Mouse (Mus musculus) hindbrain, embryonic 14.5 days (tissue): ENCODE measurements around the gene Tbcc. TPM values are rescaled to one million over a fixed set of nuclear protein-coding genes. Genes with fewer than 3 reads are reported as not detected.

Experiments used
- ATAC-seq: fragments of 200-750 bp; cut with Nextera tagmentation; 2 replicates; pipeline ENCODE4 v1.8.0; 2017; ENCODE audit warnings: moderate number of reproducible peaks, mild to moderate bottlenecking, moderate TSS enrichment, moderate library complexity; ENCODE audit not compliant: low FRiP score
- DNase-seq: peaks from one replicate; pipeline ENCODE4 v3.0.0-alpha.2; 2015; ENCODE audit warnings: low spot score
- H3K27ac ChIP-seq: fragments of 300-500 bp; sonication (generic); 2 replicates; pipeline ENCODE4 v1.5.1; 2014; ENCODE audit warnings: mild to moderate bottlenecking, moderate library complexity
- H3K27me3 ChIP-seq: fragments of 300-500 bp; sonication (generic); 2 replicates; pipeline ENCODE4 v1.6.1; 2014; ENCODE audit warnings: mild to moderate bottlenecking, low read length, mixed read lengths; ENCODE audit not compliant: control insufficient read depth, insufficient read depth
- H3K36me3 ChIP-seq: fragments of 300-500 bp; sonication (generic); replicated peaks from 2 replicates; pipeline ENCODE4 v1.6.1; 2014; ENCODE audit not compliant: control insufficient read depth, insufficient read depth
- H3K4me1 ChIP-seq: fragments of 300-500 bp; sonication (generic); replicated peaks from 2 replicates; pipeline ENCODE4 v1.6.1; 2014; ENCODE audit warnings: antibody characterized with exemption, low read length, mixed read lengths; ENCODE audit not compliant: control insufficient read depth, insufficient read depth
- H3K4me2 ChIP-seq: fragments of 300-500 bp; sonication (generic); replicated peaks from 2 replicates; pipeline ENCODE4 v1.6.1; 2014; ENCODE audit warnings: mild to moderate bottlenecking, moderate library complexity
- H3K4me3 ChIP-seq: fragments of 300-500 bp; sonication (generic); replicated peaks from 2 replicates; pipeline ENCODE4 v1.5.1; 2014; ENCODE audit warnings: mild to moderate bottlenecking, low read length
- H3K9ac ChIP-seq: fragments of 300-500 bp; sonication (generic); 2 replicates; pipeline ENCODE4 v1.6.1; 2014
- H3K9me3 ChIP-seq: fragments of 300-500 bp; sonication (generic); 2 replicates; pipeline ENCODE4 v1.6.1; 2016; ENCODE audit warnings: low read length; ENCODE audit not compliant: control insufficient read depth
- WGBS: fragments of 180-500 bp; shearing (Covaris S2); extraction: QIAGEN DNeasy Blood & Tissue Kit; methylation state at CpG from one replicate; pipeline ENCODE4 v1.1.7; 2014; 5-methylcytosine and 5-hydroxymethylcytosine counted together
- polyA plus RNA-seq: library from polyadenylated mRNA; unstranded; fragments of >200 nt; fragmentation: Nextera tagmentation; extraction: Ambion mirVana; gene quantifications from 2 replicates; pipeline ENCODE4 v1.2.1, GENCODE M21; 2014

The Tbcc gene
- polyA plus RNA-seq, 1 experiment from 2014 or later = 61.6 TPM

DNA sequence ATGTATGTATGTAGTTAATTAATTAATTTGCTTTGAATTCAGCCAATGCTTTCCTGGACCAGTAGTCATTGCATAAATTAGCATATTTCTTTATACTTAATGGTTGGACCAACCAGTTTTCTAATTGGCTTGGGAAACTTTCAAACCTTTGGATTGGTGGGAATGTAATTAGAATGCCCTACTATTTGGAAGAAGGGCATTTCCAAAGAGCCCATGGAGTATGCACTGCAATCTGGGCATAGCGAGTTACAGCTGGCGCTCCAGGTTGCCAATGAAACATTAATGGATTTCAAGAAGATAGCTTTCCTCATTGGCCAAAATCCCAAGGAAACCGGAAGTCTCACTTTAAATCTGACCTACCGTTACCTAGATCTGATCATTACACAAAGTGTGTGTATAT lies 30.4 kb upstream of the Tbcc start:
- Histone ChIP-seq H3K4me3 (no peak overlapping the region), H3K36me3 (no peaks in the 10 kb centered on the region), H3K4me2 (no peak overlapping the region), H3K27ac (0 out of 2 replicates have a peak overlapping the region, but pooled peaks have one; percentile 0), H3K9ac (no peak overlapping the region), H3K27me3 (no peaks in the 10 kb centered on the region), H3K4me1 (peaks cover 19% of the 10 kb centered on the region), H3K9me3 (no peaks in the 10 kb centered on the region)
- 53% methylated on average over 4 of the region's 4 CpGs for WGBS
- DNase-seq = no peak
- ATAC-seq = no peak

DNA sequence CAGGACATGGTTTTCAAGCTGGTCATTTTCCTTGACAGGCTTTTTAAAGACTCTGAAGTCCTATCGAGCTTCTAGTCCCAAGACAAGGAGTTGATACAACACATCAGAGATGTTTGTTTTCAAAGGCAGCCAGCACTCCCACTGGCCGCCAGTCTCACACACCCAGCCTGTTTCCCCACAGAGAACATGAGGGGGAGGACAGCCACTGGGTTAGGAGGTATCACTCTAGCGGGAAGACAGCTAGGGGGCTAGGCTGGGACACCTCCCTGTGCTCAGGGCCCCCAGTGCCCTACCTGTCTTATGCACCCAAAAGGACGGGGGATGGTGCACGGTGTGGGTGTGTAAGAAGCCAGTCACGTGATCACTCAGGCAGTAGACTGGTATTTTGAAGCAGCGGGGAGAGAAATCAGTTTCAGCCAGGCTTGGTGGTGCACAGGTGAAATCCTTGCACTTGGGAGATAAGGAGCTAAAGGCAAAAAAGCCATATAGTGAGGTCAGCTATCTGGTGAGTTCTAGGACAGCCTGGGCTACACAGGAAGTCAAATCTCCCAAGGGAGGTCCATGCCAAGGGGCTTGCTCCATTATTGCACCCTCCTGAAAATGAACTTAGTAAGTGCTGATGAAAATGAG lies 25.8 kb upstream of the Tbcc start:
- no peak for ATAC-seq
- WGBS = 75% methylated on average over 7 of the region's 7 CpGs
- Histone ChIP-seq H3K9me3 (no peaks in the 10 kb centered on the region), H3K9ac (no peak overlapping the region), H3K4me1 (peaks cover 1% of the 10 kb centered on the region; the same call in 1 of the 2 replicates), H3K27ac (no peak overlapping the region), H3K36me3 (no peaks in the 10 kb centered on the region), H3K4me3 (no peak overlapping the region), H3K27me3 (no peaks in the 10 kb centered on the region), H3K4me2 (no peak overlapping the region)
- DNase-seq = no peak

DNA sequence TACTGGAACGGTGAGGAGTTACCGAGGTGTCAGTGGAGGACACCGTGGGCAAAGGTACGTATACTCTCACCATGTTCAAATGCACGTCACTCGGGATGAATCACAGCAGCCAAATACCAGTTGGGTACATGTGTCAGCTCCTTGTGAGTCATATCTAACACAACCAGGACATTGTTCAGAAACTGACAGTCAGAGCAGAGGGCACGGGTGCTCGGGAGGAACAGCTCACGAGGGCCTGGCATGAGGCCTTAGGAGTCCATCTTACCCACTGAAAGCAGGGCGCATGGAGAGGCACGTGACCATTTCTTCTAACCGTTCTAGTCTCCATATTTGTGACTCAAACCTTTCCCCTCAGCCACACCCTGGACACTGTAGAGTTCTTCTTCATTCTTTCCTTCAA lies 23.6 kb upstream of the Tbcc start:
- Histone ChIP-seq H3K4me2 (no peak overlapping the region), H3K4me3 (no peak overlapping the region), H3K27ac (no peak overlapping the region), H3K9me3 (no peaks in the 10 kb centered on the region), H3K9ac (no peak overlapping the region), H3K36me3 (no peaks in the 10 kb centered on the region), H3K27me3 (no peaks in the 10 kb centered on the region), H3K4me1 (no peaks in the 10 kb centered on the region)
- no peak for DNase-seq
- no peak for ATAC-seq
- 91% methylated on average over 12 of the region's 12 CpGs for WGBS

DNA sequence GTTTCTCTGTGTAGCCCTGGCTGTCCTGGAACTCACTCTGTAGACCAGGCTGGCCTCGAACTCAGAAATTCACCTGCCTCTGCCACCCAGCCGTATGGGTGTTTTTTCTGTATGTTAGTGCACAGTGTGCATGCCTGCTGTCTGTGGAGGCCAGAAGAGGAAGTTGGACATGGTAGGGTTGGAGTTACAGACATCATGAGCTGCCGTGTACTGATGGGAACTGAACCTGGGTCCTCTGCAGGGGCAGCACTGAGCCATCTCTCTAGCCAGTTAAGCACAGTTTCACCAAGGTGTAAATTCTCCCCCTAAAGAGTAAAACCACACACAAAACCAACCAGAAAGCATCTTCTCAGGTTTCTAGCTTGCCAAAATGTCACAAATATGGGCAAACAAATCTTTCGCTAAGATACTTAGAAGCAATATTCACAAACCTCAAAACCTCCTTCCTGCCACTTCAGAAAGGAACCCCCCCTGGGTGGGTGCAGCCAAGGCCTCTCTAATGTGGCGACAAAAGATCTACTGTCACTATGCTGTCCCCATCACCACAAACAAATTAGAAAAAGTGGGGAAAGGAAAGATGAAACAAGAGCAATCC lies 20.2 kb upstream of the Tbcc start:
- no peaks in the 10 kb centered on the region for H3K4me1 ChIP-seq
- DNase-seq = no peak
- no peak for ATAC-seq
- WGBS = 92% methylated on average over 5 of the region's 5 CpGs
- H3K9ac ChIP-seq = no peak overlapping the region
- no peaks in the 10 kb centered on the region for H3K9me3 ChIP-seq
- H3K4me2 ChIP-seq = no peak overlapping the region
- H3K36me3 ChIP-seq = no peaks in the 10 kb centered on the region
- no peaks in the 10 kb centered on the region for H3K27me3 ChIP-seq
- no peak overlapping the region for H3K4me3 ChIP-seq
- no peak overlapping the region for H3K27ac ChIP-seq

DNA sequence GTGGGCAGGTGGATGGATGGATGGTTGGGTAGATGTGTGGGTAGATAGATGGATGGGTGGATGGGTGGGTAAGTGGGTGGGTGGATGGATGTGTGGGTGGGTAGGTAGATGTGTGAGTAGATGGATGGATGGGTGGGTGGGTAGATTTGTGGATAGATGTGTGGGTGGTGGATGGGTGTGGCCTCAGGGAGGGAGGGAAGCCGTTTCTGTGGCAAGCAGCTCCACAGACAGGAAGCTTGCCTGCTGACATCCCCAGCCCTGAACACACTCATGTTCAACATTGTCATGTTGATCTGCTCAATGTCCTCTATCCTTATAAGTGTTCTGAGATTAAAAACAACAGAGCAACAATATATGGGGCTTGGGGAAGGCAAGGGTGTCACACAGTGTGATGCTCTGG lies 19.6 kb upstream of the Tbcc start:
- DNase-seq = no peak
- no peak overlapping the region for H3K4me2 ChIP-seq
- 93% methylated on average over 1 of the region's 1 CpGs for WGBS
- no peaks in the 10 kb centered on the region for H3K36me3 ChIP-seq
- no peaks in the 10 kb centered on the region for H3K27me3 ChIP-seq
- H3K9ac ChIP-seq = no peak overlapping the region
- no peak overlapping the region for H3K27ac ChIP-seq
- ATAC-seq = no peak
- no peaks in the 10 kb centered on the region for H3K9me3 ChIP-seq
- H3K4me3 ChIP-seq = no peak overlapping the region
- H3K4me1 ChIP-seq = no peaks in the 10 kb centered on the region

DNA sequence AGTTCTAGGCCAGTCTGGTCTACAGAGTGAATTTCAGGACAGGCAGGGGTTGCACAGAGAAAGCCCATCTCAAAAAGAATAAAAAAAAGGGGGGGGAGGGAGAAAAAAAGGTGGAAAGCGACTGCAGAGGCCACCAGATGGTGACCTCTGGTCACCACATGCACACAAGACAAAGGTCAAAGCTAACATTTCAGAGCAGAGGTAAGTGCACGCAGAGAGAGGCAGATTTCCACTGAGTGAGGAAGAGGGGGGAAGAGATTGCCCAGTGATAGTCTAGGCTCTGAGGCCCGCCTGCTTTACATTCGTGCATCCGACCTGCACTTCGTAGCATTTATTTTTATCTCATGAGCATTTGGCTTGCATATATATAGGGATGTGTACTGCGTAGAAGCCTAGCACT lies 17.7 kb upstream of the Tbcc start:
- DNase-seq = no peak
- H3K4me1 ChIP-seq = no peaks in the 10 kb centered on the region
- WGBS = 81% methylated on average over 7 of the region's 7 CpGs
- H3K9ac ChIP-seq = no peak overlapping the region
- no peak for ATAC-seq
- H3K36me3 ChIP-seq = no peaks in the 10 kb centered on the region
- no peaks in the 10 kb centered on the region for H3K9me3 ChIP-seq
- H3K4me2 ChIP-seq = no peak overlapping the region
- no peak overlapping the region for H3K4me3 ChIP-seq
- no peak overlapping the region for H3K27ac ChIP-seq
- no peaks in the 10 kb centered on the region for H3K27me3 ChIP-seq

DNA sequence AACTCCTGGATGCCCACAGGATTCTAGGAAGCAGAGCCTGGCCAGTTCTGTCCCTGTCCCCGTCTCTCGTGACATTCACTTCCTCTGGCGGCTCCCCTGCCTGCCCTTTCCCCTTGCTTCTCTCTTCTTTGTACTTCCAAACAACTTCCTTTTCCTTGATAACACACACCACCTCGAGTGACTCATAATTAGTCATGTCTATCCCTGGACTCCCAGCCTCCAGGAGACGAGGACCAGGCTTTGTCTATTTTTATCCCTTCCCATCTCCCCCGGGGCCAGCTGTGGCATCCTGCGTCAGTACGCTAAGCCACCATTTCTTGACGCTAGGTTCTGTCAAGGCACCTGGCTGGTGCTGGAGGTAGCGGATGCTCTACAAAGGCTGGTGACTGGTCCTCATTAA lies 16.4 kb upstream of the Tbcc start:
- H3K27me3 ChIP-seq = no peaks in the 10 kb centered on the region
- no peak overlapping the region for H3K4me2 ChIP-seq
- DNase-seq (no peak), ATAC-seq (no peak)
- no peak overlapping the region for H3K4me3 ChIP-seq
- 44% methylated on average over 10 of the region's 10 CpGs for WGBS
- H3K27ac ChIP-seq = no peak overlapping the region
- no peak overlapping the region for H3K9ac ChIP-seq
- no peaks in the 10 kb centered on the region for H3K4me1 ChIP-seq
- H3K36me3 ChIP-seq = no peaks in the 10 kb centered on the region
- H3K9me3 ChIP-seq = no peaks in the 10 kb centered on the region

DNA sequence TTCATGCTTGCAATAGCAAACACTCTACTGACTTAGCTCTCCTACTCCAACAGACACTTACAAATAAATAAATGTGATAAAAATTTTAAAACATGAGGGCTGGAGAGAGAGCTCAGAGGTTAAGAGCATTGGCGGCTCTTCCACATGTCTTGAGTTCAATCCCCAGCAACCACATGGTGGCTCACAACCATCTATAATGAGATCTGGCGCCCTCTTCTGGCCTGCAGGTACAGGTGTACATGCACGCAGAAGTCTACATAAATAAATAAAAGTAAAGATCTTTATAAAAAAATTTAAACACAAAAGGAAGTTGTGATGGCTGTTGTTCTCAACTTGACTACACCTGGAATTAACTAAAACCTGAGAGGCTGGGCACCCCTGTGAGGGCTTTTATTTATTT lies 14.9 kb upstream of the Tbcc start:
- DNase-seq = no peak
- no peak overlapping the region for H3K4me2 ChIP-seq
- no peak overlapping the region for H3K9ac ChIP-seq
- no peaks in the 10 kb centered on the region for H3K36me3 ChIP-seq
- no peaks in the 10 kb centered on the region for H3K9me3 ChIP-seq
- WGBS = 65% methylated on average over 3 of the region's 3 CpGs
- no peaks in the 10 kb centered on the region for H3K27me3 ChIP-seq
- H3K4me3 ChIP-seq = no peak overlapping the region
- no peak for ATAC-seq
- H3K27ac ChIP-seq = no peak overlapping the region
- H3K4me1 ChIP-seq = 0 out of 2 replicates have a peak, but pooled peaks cover 7% of the 10 kb centered on the region

DNA sequence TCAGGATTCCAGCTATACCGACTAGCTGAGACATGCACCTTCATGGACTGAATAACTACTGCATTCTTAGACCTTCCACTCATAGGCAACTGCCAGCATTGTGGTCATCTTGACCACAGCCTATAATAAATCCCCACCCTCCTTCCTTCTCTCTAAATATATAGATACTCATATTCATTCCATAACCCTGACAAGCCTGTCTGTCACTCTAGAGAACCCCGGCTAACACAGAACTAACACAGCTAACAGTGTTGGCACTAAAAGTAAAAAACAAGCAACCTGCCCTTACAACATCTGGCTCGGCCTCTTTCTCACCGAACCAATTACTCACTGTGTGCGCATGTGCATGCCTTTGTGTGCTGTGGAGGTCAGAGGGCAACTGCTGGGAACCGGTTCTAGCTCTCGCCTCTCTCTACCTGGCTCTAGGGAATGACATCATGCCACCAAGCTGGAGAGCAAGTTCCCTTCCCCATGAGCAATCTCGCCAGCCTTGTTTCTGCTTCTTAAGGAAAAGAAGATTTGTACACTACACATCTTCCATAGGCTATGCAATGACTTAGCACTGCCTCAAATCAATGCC lies 14.0 kb upstream of the Tbcc start:
- Histone ChIP-seq H3K4me3 (no peak overlapping the region), H3K9me3 (no peaks in the 10 kb centered on the region), H3K4me1 (0 out of 2 replicates have a peak, but pooled peaks cover 7% of the 10 kb centered on the region), H3K4me2 (no peak overlapping the region), H3K36me3 (no peaks in the 10 kb centered on the region), H3K9ac (no peak overlapping the region), H3K27ac (no peak overlapping the region), H3K27me3 (no peaks in the 10 kb centered on the region)
- ATAC-seq (no peak), DNase-seq (no peak)
- 71% methylated on average over 8 of the region's 8 CpGs for WGBS
